Mouse (Mus musculus) E14TG2a.4 (cell line): ENCODE data around the gene Pidd1.
A peak's percentile ranks its signal among the peaks of the same experiment; 100 is the strongest.

Experiments
- H3K27me3 ChIP-seq: 2 replicates; pipeline ENCODE4 v1.6.1; 2014; ENCODE audit warnings: low read length, control low read depth; ENCODE audit not compliant: insufficient read depth
- H3K36me3 ChIP-seq: 2 replicates; pipeline ENCODE4 v1.6.1; 2014; ENCODE audit warnings: low read length, control low read depth; ENCODE audit not compliant: insufficient read depth
- H3K4me1 ChIP-seq: replicated peaks from 2 replicates; pipeline ENCODE4 v1.6.1; 2014; ENCODE audit warnings: low read depth, low read length, control low read depth
- H3K4me3 ChIP-seq: replicated peaks from 2 replicates; pipeline ENCODE4 v1.5.1; 2014; ENCODE audit warnings: mild to moderate bottlenecking, low read length
- H3K9me3 ChIP-seq: 2 replicates; pipeline ENCODE4 v1.6.1; 2014; ENCODE audit warnings: low read length, control low read depth
- CTCF ChIP-seq: conservative IDR thresholded peaks from 2 replicates; pipeline ENCODE4 v1.5.1; 2014; ENCODE audit warnings: low read length
- NANOG ChIP-seq: IDR thresholded peaks from 2 replicates; pipeline ENCODE4 v1.6.1; 2014; ENCODE audit warnings: borderline replicate concordance, low read length, mixed read lengths
- POU5F1 ChIP-seq: IDR thresholded peaks from 2 replicates; pipeline ENCODE4 v1.6.1; 2014; ENCODE audit warnings: low read length, borderline replicate concordance

Gene Pidd1

DNA sequence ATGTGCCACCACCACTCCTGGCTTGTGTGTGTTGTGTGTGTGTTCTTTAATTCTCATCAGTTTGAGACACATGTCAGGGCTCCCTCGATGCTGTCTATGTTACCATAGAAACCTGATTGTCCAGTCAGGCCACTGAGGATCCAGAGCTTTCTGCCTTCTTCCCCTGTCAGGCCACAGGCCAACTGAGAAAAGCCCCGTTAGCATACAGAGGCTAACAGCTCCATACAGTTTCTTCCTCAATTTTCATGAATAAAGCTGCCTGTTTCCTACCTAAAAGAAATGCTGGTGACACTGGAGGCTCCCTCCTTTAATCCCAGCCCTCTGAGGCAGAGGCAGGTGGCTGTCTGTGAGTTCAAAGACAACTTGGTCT lies 7.3 kb downstream of the Pidd1 start:
- Histone ChIP-seq H3K27me3 (no peaks in the 10 kb centered on the region), H3K9me3 (no peaks in the 10 kb centered on the region), H3K36me3 (peaks cover 64% of the 10 kb centered on the region), H3K4me1 (peaks cover 90% of the 10 kb centered on the region), H3K4me3 (peak overlapping the region; percentile 85)
- TF ChIP-seq CTCF, result no peak

DNA sequence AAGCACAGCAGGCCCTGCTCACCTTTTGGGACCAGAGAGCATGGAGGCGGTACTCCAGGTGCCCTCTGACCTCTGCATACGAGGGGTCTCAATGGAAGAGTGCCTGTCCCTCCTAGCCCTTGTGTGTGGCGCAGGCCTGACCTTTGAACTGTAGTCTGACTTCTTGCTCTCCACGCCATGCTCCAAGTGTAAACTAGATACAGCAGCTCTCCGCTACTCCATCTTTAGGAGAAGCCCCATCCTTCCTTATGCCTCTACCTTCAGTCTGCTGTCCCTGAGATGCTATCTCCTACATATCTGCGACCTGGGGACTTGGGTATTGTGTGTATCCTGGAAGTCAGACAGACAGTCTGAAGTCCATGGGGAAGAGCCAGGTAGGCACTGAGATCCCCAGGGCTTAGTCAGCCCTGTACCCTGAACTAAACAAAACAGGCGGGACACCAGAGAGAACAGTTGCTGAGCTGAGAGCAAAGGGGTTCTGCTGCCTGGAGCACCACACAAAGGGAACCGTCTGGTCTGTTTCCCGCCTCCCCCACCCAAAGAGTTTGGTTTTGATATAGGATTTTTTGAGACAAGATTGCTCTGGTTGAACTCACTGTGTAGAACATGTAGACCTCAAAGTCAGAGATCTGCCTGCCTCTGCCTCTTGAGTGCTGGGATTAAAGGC lies 7.8 kb downstream of the Pidd1 start:
- Histone ChIP-seq H3K36me3 (peaks cover 64% of the 10 kb centered on the region), H3K9me3 (no peaks in the 10 kb centered on the region), H3K4me3 (peak overlapping the region; percentile 18; the same call in 1 of the 2 replicates), H3K27me3 (no peaks in the 10 kb centered on the region), H3K4me1 (peaks cover 90% of the 10 kb centered on the region)
- TF ChIP-seq NANOG (no peak), CTCF (no peak), POU5F1 (no peak)

- TF ChIP-seq CTCF (no peak), POU5F1 (no peak), NANOG (no peak)
- no peaks in the 10 kb centered on the region for H3K27me3 ChIP-seq
- peak overlapping the region; percentile 68 for H3K4me3 ChIP-seq
- H3K9me3 ChIP-seq, result no peaks in the 10 kb centered on the region
- H3K4me1 ChIP-seq, result peaks cover 90% of the 10 kb centered on the region
- peaks cover 64% of the 10 kb centered on the region for H3K36me3 ChIP-seq
Observed at GRCm38 (mm10) chr7:141435129-141435855, 8.5 kb downstream of the Pidd1 start.

DNA sequence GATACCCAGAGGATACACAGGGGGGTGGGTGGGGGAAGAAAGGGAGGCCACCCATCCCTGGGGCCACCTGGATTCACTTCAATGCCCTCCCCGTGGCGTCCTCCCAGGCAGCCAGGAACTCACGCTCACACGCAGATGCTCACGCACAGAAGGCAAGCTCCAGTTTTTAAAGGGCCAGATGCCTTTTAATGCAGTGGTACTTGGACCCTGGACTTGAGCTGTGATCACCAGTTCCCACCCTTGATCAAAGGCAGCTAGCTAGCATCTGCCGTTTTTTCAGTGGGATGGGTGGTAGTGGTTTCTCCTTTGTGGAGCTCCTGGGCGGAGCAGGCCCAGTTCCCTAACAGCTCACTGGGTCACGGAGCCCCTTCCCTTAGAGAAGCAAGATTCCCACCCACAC lies 9.4 kb downstream of the Pidd1 start:
- Histone ChIP-seq H3K4me3 (peak overlapping the region; percentile 68), H3K27me3 (no peaks in the 10 kb centered on the region), H3K4me1 (peaks cover 92% of the 10 kb centered on the region), H3K36me3 (peaks cover 59% of the 10 kb centered on the region), H3K9me3 (no peaks in the 10 kb centered on the region)
- no peak for TF ChIP-seq CTCF
- TF ChIP-seq POU5F1, result no peak
- no peak for TF ChIP-seq NANOG

GRCm38 (mm10) chr7:141433517-141434400 lies 10.1 kb downstream of the Pidd1 start:
- Histone ChIP-seq H3K27me3 (no peaks in the 10 kb centered on the region), H3K9me3 (no peaks in the 10 kb centered on the region), H3K36me3 (peaks cover 52% of the 10 kb centered on the region), H3K4me1 (peaks cover 95% of the 10 kb centered on the region), H3K4me3 (peak overlapping the region; percentile 68)
- TF ChIP-seq POU5F1, result no peak
- TF ChIP-seq NANOG, result no peak
- no peak for TF ChIP-seq CTCF

DNA sequence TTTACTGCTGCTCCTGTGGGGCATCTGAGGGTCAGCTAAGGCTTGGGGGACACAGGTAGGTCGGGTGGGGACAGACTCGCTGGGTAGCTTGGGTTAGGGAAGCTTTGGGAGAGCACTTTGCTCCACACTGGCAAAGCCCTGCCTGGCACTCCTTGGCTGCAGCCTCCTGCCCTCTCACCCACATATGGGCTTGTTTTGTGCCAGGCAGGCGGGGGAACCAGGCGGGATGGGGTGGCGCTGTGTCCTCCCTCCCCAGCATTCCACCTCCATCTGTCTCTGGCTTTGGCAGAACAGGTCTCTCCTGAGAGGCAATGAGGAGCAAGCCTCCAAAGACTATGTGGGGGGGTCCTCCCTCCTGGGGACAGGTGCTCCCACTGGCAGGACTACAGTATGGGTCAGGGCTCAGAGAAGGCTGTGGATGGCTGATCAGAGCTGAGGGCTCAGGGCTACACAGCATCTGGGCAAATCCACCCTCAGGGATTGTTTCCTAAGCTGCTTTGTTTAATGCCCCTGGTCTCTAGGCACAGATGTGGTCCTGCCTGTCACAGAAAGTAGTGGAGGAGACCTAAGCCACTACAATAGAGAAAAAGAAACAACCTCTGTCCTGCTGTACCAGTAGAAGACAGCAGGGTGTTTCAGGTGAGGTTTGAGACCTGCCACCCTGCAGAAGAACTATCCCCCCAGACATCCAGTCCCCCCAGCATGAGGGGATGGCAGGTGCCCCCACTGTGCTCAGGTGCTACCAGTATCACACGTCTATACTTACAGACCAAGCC lies 10.9 kb downstream of the Pidd1 start:
- Histone ChIP-seq H3K4me1 (peaks cover 95% of the 10 kb centered on the region), H3K4me3 (no peak overlapping the region), H3K9me3 (no peaks in the 10 kb centered on the region), H3K36me3 (peaks cover 43% of the 10 kb centered on the region), H3K27me3 (no peaks in the 10 kb centered on the region)
- TF ChIP-seq CTCF, result no peak
- TF ChIP-seq NANOG, result no peak
- TF ChIP-seq POU5F1, result no peak

GRCm38 (mm10) chr7:141432186-141432611 lies 11.6 kb downstream of the Pidd1 start:
- Histone ChIP-seq H3K36me3 (peaks cover 40% of the 10 kb centered on the region), H3K4me1 (peaks cover 91% of the 10 kb centered on the region), H3K4me3 (0 out of 2 replicates have a peak overlapping the region, but pooled peaks have one; percentile 13), H3K27me3 (no peaks in the 10 kb centered on the region), H3K9me3 (no peaks in the 10 kb centered on the region)
- TF ChIP-seq POU5F1 (no peak), CTCF (no peak), NANOG (no peak)
